Mouse (Mus musculus) MEL (cell line): Measurements from ENCODE around the gene Rdh16. TPM values are rescaled to one million over a fixed set of nuclear protein-coding genes. Genes with fewer than 3 reads are reported as not detected.
"Not testable (repeated sequence)": the region's sequence is repeated elsewhere in the genome, so short reads cannot be mapped to it uniquely, and the experiment has no call there.

Source experiments
- DNase-seq: peaks from one replicate; pipeline ENCODE4 v3.0.0; 2011; ENCODE audit warnings: low read depth, low spot score
- H3K27ac ChIP-seq: 2 replicates; pipeline ENCODE4 v1.5.1; 2012; ENCODE audit warnings: low read depth, mild to moderate bottlenecking, control low read depth, low read length, moderate library complexity; ENCODE audit not compliant: control insufficient read depth
- H3K27me3 ChIP-seq, 2 experiments: fragments of 150-350 bp in 1 of 2; sonication (generic) in 1 of 2; 2 replicates each; pipeline ENCODE4 v1.6.1; 2012; ENCODE audit warnings: low read length in 2 of 2, mild to moderate bottlenecking in 2 of 2, improper control_type of control experiment in 1 of 2, moderate library complexity in 1 of 2; ENCODE audit not compliant: insufficient read depth in 2 of 2, control insufficient read depth in 1 of 2
- H3K36me3 ChIP-seq, 2 experiments: 2 replicates each; pipeline ENCODE4 v1.6.1; 2012 to 2014; ENCODE audit warnings: low read length in 2 of 2, improper control_type of control experiment in 1 of 2, inconsistent platforms in 1 of 2, mild to moderate bottlenecking in 1 of 2; ENCODE audit not compliant: insufficient read depth in 2 of 2, control insufficient read depth in 1 of 2
- H3K4me1 ChIP-seq, 2 experiments: fragments of 150-350 bp in 1 of 2; sonication (generic) in 1 of 2; 2 replicates each; pipeline ENCODE4 v1.6.1; 2012; ENCODE audit warnings: low read length in 2 of 2, improper control_type of control experiment in 1 of 2, mild to moderate bottlenecking in 1 of 2; ENCODE audit not compliant: insufficient read depth in 2 of 2, control insufficient read depth in 1 of 2
- H3K4me3 ChIP-seq, 2 experiments: fragments of 150-350 bp in 1 of 2; sonication (generic) in 1 of 2; 2 replicates each; pipeline ENCODE4 v1.5.1; 2012; ENCODE audit warnings: low read depth in 2 of 2, low read length in 2 of 2, mild to moderate bottlenecking in 2 of 2, moderate library complexity in 2 of 2, control low read depth in 1 of 2, improper control_type of control experiment in 1 of 2; ENCODE audit not compliant: control insufficient read depth in 1 of 2, insufficient read depth in 1 of 2
- H3K79me2 ChIP-seq: 2 replicates; pipeline ENCODE4 v1.6.1; 2012; ENCODE audit warnings: mild to moderate bottlenecking, low read length, moderate library complexity; ENCODE audit not compliant: control insufficient read depth, poor library complexity, insufficient read depth
- H3K9ac ChIP-seq: 2 replicates; pipeline ENCODE4 v1.6.1; 2012; ENCODE audit warnings: low read depth, mild to moderate bottlenecking, control low read depth, low read length, moderate library complexity; ENCODE audit not compliant: control insufficient read depth, poor library complexity, severe bottlenecking
- H3K9me3 ChIP-seq: fragments of 150-350 bp; sonication (generic); replicated peaks from 2 replicates; pipeline ENCODE4 v1.6.1; 2012; ENCODE audit warnings: mild to moderate bottlenecking, low read length, improper control_type of control experiment, moderate library complexity; ENCODE audit not compliant: insufficient read depth
- BHLHE40 ChIP-seq: IDR thresholded peaks from 2 replicates; pipeline ENCODE4 v1.6.1; 2012; ENCODE audit warnings: low read depth, mild to moderate bottlenecking, inconsistent platforms, low read length, improper control_type of control experiment, borderline replicate concordance
- E2F4 ChIP-seq: IDR thresholded peaks from 2 replicates; pipeline ENCODE4 v1.6.1; 2011; ENCODE audit warnings: low read depth, low read length, improper control_type of control experiment, borderline replicate concordance
- GABPA ChIP-seq: IDR thresholded peaks from 2 replicates; pipeline ENCODE4 v1.6.1; 2012; ENCODE audit warnings: low read depth, mild to moderate bottlenecking, inconsistent platforms, low read length, improper control_type of control experiment, moderate library complexity
- KAT2A ChIP-seq: conservative IDR thresholded peaks from 2 replicates; pipeline ENCODE4 v1.6.1; 2012; ENCODE audit warnings: low read depth, low read length, improper control_type of control experiment, inconsistent platforms
- MAFK ChIP-seq: IDR thresholded peaks from 2 replicates; pipeline ENCODE4 v1.6.1; 2011; ENCODE audit warnings: low read depth, mild to moderate bottlenecking, low read length, improper control_type of control experiment, borderline replicate concordance
- NRF1 ChIP-seq: IDR thresholded peaks from 2 replicates; pipeline ENCODE4 v1.6.1; 2014; ENCODE audit warnings: low read depth, mild to moderate bottlenecking, inconsistent platforms, low read length, improper control_type of control experiment, moderate library complexity; ENCODE audit not compliant: poor library complexity, insufficient read depth, severe bottlenecking
- POLR2A ChIP-seq, 2 experiments: IDR thresholded peaks; 2 replicates each; pipeline ENCODE4 v1.6.1; 2011 to 2012; ENCODE audit warnings: low read length in 2 of 2, mild to moderate bottlenecking in 2 of 2, control low read depth in 1 of 2, improper control_type of control experiment in 1 of 2, low read depth in 1 of 2, moderate library complexity in 1 of 2; ENCODE audit not compliant: control insufficient read depth in 1 of 2, insufficient read depth in 1 of 2, poor library complexity in 1 of 2
- POLR2AphosphoS2 ChIP-seq: IDR thresholded peaks from 2 replicates; pipeline ENCODE4 v1.6.1; 2011; ENCODE audit warnings: low read length, improper control_type of control experiment
- RCOR1 ChIP-seq: IDR thresholded peaks from 2 replicates; pipeline ENCODE4 v1.6.1; 2012; ENCODE audit warnings: low read depth, mild to moderate bottlenecking, inconsistent platforms, low read length, improper control_type of control experiment
- UBTF ChIP-seq: IDR thresholded peaks from 2 replicates; pipeline ENCODE4 v1.6.1; 2012; ENCODE audit warnings: low read depth, mild to moderate bottlenecking, inconsistent platforms, low read length, improper control_type of control experiment, moderate library complexity, borderline replicate concordance; ENCODE audit not compliant: insufficient read depth
- USF2 ChIP-seq, 2 experiments: IDR thresholded peaks; 2 replicates each; pipeline ENCODE4 v1.6.1; 2011 to 2012; ENCODE audit warnings: improper control_type of control experiment in 2 of 2, low read length in 2 of 2, borderline replicate concordance in 1 of 2, inconsistent platforms in 1 of 2, low read depth in 1 of 2, mild to moderate bottlenecking in 1 of 2; ENCODE audit not compliant: insufficient read depth in 1 of 2
- ZMIZ1 ChIP-seq: IDR thresholded peaks from 2 replicates; pipeline ENCODE4 v1.6.1; 2012; ENCODE audit warnings: low read depth, mild to moderate bottlenecking, inconsistent platforms, low read length, improper control_type of control experiment, moderate library complexity
- polyA plus RNA-seq, 2 experiments: library from polyadenylated mRNA; stranded (reverse) in 1 of 2; unstranded in 1 of 2; fragments of >175 nt in 1 of 2; fragments of >200 nt in 1 of 2; gene quantifications; 2 replicates each; pipeline versions ENCODE4 v1.2.1 to v1.2.4; 2012; ENCODE audit warnings: low replicate concordance in 2 of 2, low read depth in 1 of 2; ENCODE audit not compliant: insufficient read length in 2 of 2, insufficient read depth in 1 of 2, missing spikeins in 1 of 2
- total RNA-seq: library from RNA; depleted of rRNA; stranded (reverse); fragments of 300-350 nt; gene quantifications from 2 replicates; pipeline ENCODE4 v1.2.3, GENCODE M21; 2012; rRNA removed

Gene Rdh16
- total and polyA plus RNA-seq, 3 experiments, result not detected

DNA sequence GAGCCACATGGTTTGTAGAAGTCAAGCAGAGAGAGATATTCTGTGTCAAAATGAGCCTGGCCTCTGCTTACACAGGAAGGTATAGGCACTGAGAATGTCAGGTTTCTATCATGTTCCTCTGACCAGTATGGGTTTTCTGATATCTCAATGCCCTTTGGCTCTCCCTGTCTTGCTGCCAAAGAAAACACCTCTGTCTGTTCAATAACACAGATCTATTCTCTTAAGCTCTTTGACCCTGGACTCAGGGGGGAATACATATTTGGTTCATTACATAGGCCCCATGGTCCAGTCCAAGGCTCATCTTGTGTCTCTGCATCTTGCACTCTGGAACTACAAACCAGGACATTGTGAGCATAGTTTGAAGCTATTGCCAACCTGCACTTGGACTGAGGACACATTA, 87.7 kb downstream of the Rdh16 start, which contains the start of gene Rdh7:
Gene Rdh7 (minus strand): TSS at position 213 of the 400 bp plus-strand sequence.
- no peaks in the 10 kb centered on the region for H3K79me2 ChIP-seq
- no peak within 1 kb of the TSS for H3K27ac ChIP-seq
- peaks cover 7 to 8% of the 10 kb centered on the region in 2 experiments for H3K27me3 ChIP-seq
- H3K36me3 ChIP-seq, result no peaks in the 10 kb centered on the region
- no peak within 1 kb of the TSS for H3K4me3 ChIP-seq
- no peak for DNase-seq
- H3K9me3 ChIP-seq, result no peaks in the 10 kb centered on the region
- no peak within 1 kb of the TSS for H3K9ac ChIP-seq
- TF ChIP-seq USF2 (IDR thresholded peaks at IDR 0.05; ENCODE audit: borderline replicate concordance in 1 of 2, insufficient read depth in 1 of 2, low read depth in 1 of 2, low read length in 2 of 2), result no peak
- TF ChIP-seq POLR2A (IDR thresholded peaks at IDR 0.05; ENCODE audit: control insufficient read depth in 1 of 2, insufficient read depth in 1 of 2, low read depth in 1 of 2, low read length in 2 of 2, poor library complexity in 1 of 2), result no peak
- no peak for TF ChIP-seq ZMIZ1
- no peak for TF ChIP-seq UBTF
- no peak for TF ChIP-seq POLR2AphosphoS2
- H3K4me1 ChIP-seq, result no peaks in the 10 kb centered on the region

DNA sequence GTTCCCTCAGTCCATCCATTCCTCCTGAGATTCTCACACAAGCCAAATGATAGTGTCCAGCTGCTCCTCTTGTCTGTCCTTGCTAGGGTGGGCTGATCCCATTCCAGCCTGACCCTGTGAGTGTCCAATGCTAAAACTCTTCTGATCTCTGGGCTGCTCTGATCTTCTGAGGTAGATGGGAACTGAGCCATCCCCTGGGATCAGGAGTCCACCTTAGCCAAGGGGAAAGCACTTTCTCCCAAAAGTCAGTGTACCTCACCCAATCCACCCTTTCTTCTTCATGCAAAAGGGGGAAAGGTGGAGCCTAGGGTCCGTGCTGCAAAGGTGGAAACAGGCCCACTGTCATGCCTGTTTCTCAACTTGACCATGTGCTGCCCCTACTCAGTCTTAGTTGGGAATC, 90.5 kb downstream of the Rdh16 start:
- no peaks in the 10 kb centered on the region for H3K4me1 ChIP-seq
- H3K9ac ChIP-seq, result no peak overlapping the region
- no peaks in the 10 kb centered on the region for H3K36me3 ChIP-seq
- no peak overlapping the region for H3K27ac ChIP-seq
- no peaks in the 10 kb centered on the region for H3K9me3 ChIP-seq
- DNase-seq, result no peak
- no peak overlapping the region for H3K4me3 ChIP-seq
- TF ChIP-seq POLR2AphosphoS2, result no peak
- TF ChIP-seq RCOR1, result no peak
- TF ChIP-seq GABPA, result no peak
- no peak for TF ChIP-seq POLR2A (IDR thresholded peaks at IDR 0.05; ENCODE audit: control insufficient read depth in 1 of 2, insufficient read depth in 1 of 2, low read depth in 1 of 2, low read length in 2 of 2, poor library complexity in 1 of 2)
- no peak for TF ChIP-seq UBTF
- TF ChIP-seq MAFK, result no peak
- no peak for TF ChIP-seq BHLHE40
- TF ChIP-seq NRF1, result no peak
- TF ChIP-seq E2F4, result no peak
- TF ChIP-seq KAT2A, result no peak
- peaks cover 10 to 13% of the 10 kb centered on the region in 2 experiments for H3K27me3 ChIP-seq
- no peaks in the 10 kb centered on the region for H3K79me2 ChIP-seq

DNA sequence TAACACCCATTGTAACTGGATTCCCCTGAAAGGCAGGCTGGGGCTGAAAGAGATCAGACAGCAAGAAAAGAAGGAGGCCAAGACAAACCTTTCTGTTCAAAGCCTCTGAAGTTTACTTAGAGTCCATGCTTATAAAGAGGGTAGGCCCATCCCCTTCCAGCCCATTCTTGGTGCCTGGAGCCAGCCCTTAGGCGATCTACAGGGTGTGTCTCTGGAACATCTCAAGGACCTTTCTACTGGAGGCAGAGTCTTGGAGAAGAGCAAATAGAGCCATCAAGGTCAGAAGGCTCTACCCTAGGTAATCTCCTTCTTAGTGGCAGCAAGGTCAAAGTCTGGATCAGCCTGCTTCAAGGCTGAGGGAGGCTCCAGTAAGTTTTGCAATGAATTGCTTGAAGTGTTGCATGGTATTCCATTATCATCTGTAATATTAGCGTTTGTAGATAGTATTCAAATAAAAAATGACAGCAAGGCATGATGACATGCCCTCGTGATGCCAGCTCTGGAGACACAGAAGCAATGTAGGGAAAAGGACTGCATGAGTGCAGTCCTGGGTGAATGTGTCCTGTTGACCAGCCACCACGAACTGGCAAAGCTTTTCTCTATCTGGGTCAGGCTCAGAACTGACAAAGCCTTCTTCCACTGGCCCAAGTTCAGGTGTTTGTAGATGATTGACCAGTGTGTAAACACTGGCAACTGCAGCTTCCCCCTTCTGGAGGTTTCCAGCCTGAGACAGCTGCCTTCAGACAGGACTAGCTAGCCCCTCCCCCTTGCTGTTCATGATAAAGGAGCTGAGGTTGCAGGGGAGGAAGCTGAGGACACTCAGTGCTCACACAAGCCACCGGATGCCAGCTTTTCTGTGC, 92.4 kb downstream of the Rdh16 start:
- peak; percentile 56 for DNase-seq
- not testable (repeated sequence) for H3K4me3 ChIP-seq, H3K36me3 ChIP-seq, H3K4me1 ChIP-seq, H3K9ac ChIP-seq, H3K27ac ChIP-seq, H3K9me3 ChIP-seq, H3K79me2 ChIP-seq
- H3K27me3 ChIP-seq, result peaks cover 18 to 19% of the 10 kb centered on the region in 2 experiments

Other genes starting within 250 kb of the Rdh16 start
- gene Lrp1, start 180.0 kb upstream of the Rdh16 start, total RNA-seq, result 0.33 and 0.42 TPM in 2 replicates
- under 1 TPM in 1 of 2 experiments, not detected in 1; 0.39 TPM for gene Lrp1, start 180.0 kb upstream of the Rdh16 start, polyA plus RNA-seq
- 31.1 and 34.9 TPM in 2 replicates for gene Stat6, start 158.2 kb upstream of the Rdh16 start, total RNA-seq
- 10 to 100 TPM in 1 of 2 experiments, not detected in 1; 50.2 TPM for gene Stat6, start 158.2 kb upstream of the Rdh16 start, polyA plus RNA-seq
- gene Nemp1, start 134.3 kb upstream of the Rdh16 start, total RNA-seq, result 11.8 and 12.1 TPM in 2 replicates
- 10 to 100 TPM in 1 of 2 experiments, not detected in 1; 13.9 TPM for gene Nemp1, start 134.3 kb upstream of the Rdh16 start, polyA plus RNA-seq
- 29.1 and 36.1 TPM in 2 replicates for gene Nab2, start 132.6 kb upstream of the Rdh16 start, total RNA-seq
- gene Nab2, start 132.6 kb upstream of the Rdh16 start, polyA plus RNA-seq, result 10 to 100 TPM in 1 of 2 experiments, not detected in 1; 37.1 TPM
- gene Myo1a, start 96.0 kb upstream of the Rdh16 start, total RNA-seq, result 0.08 TPM in 1 of 2 replicates, not detected in the other
- under 1 TPM in 1 of 2 experiments, not detected in 1; 0.33 TPM for gene Myo1a, start 96.0 kb upstream of the Rdh16 start, polyA plus RNA-seq
- not detected in 2 replicates for gene Tac2, start 76.7 kb upstream of the Rdh16 start, total RNA-seq
- gene Tac2, start 76.7 kb upstream of the Rdh16 start, polyA plus RNA-seq, result under 1 TPM in 1 of 2 experiments, not detected in 1; 0.32 TPM
- gene Zbtb39, start 61.6 kb upstream of the Rdh16 start, total RNA-seq, result 4.8 and 5.1 TPM in 2 replicates
- 10 to 100 TPM in 1 of 2 experiments, not detected in 1; 11.0 TPM for gene Zbtb39, start 61.6 kb upstream of the Rdh16 start, polyA plus RNA-seq
- 0.04 TPM in 1 of 2 replicates, not detected in the other for gene Gpr182, start 49.4 kb upstream of the Rdh16 start, total RNA-seq
- gene Gpr182, start 49.4 kb upstream of the Rdh16 start, polyA plus RNA-seq, result under 1 TPM in 1 of 2 experiments, not detected in 1; 0.58 TPM
- gene Rdh1, start 41.4 kb upstream of the Rdh16 start, total RNA-seq, result not detected in 2 replicates
- not detected for gene Rdh1, start 41.4 kb upstream of the Rdh16 start, polyA plus RNA-seq
- gene Rdh16f1, start 41.4 kb upstream of the Rdh16 start, total RNA-seq, result not detected in 2 replicates
- not detected for gene Rdh16f1, start 41.4 kb upstream of the Rdh16 start, polyA plus RNA-seq
- gene Rdh9, start 24.8 kb upstream of the Rdh16 start, total RNA-seq, result not detected in 2 replicates
- under 1 TPM in 1 of 2 experiments, not detected in 1; 0.04 TPM for gene Rdh9, start 24.8 kb upstream of the Rdh16 start, polyA plus RNA-seq
- gene Rdh19, start 48.8 kb downstream of the Rdh16 start, total RNA-seq, result not detected in 2 replicates
- not detected for gene Rdh19, start 48.8 kb downstream of the Rdh16 start, polyA plus RNA-seq
- not detected in 2 replicates for gene Rdh16f2, start 65.3 kb downstream of the Rdh16 start, total RNA-seq
- under 1 TPM in 1 of 2 experiments, not detected in 1; 0.07 TPM for gene Rdh16f2, start 65.3 kb downstream of the Rdh16 start, polyA plus RNA-seq
- not detected in 2 replicates for gene Rdh7, start 87.7 kb downstream of the Rdh16 start, total RNA-seq
- gene Rdh7, start 87.7 kb downstream of the Rdh16 start, polyA plus RNA-seq, result not detected
- not detected in 2 replicates for gene Sdr9c7, start 97.4 kb downstream of the Rdh16 start, total RNA-seq
- not detected for gene Sdr9c7, start 97.4 kb downstream of the Rdh16 start, polyA plus RNA-seq
- not detected in 2 replicates for gene Hsd17b6, start 206.5 kb downstream of the Rdh16 start, total RNA-seq
- under 1 TPM in 1 of 2 experiments, not detected in 1; 0.15 TPM for gene Hsd17b6, start 206.5 kb downstream of the Rdh16 start, polyA plus RNA-seq
- gene Prim1, start 214.0 kb downstream of the Rdh16 start, total RNA-seq, result 59.6 and 74.0 TPM in 2 replicates
- 10 to 100 TPM in 1 of 2 experiments, not detected in 1; 71.5 TPM for gene Prim1, start 214.0 kb downstream of the Rdh16 start, polyA plus RNA-seq
- gene Naca, start 234.4 kb downstream of the Rdh16 start, total RNA-seq, result 1,577 and 1,612 TPM in 2 replicates
- 1,000 to 10,000 TPM in 1 of 2 experiments, 100 to 1,000 TPM in 1; 202 to 1,039 TPM for gene Naca, start 234.4 kb downstream of the Rdh16 start, polyA plus RNA-seq